Mouse (Mus musculus) stomach, postnatal 0 days (tissue): ENCODE measurements at regions not wholly inside any gene's neighbourhood (a gene's known extent, or its start where the extent isn't known, plus 50 kb on each side); places are given as distances from the start of the nearest gene placed in this dataset.

Experiments used
- ATAC-seq: fragments of 200-750 bp; cut with Nextera tagmentation; 2 replicates; pipeline ENCODE4 v1.8.0; 2017; ENCODE audit not compliant: low FRiP score, low TSS enrichment
- DNase-seq: peaks from one replicate; pipeline ENCODE4 v3.0.0-alpha.2; 2016; ENCODE audit warnings: low spot score
- H3K27ac ChIP-seq: fragments of 300-500 bp; sonication (generic); replicated peaks from 2 replicates; pipeline ENCODE4 v1.5.1; 2014; ENCODE audit warnings: mild to moderate bottlenecking, control low read depth
- H3K27me3 ChIP-seq: fragments of 300-500 bp; sonication (generic); 2 replicates; pipeline ENCODE4 v1.6.1; 2014; ENCODE audit warnings: low read length; ENCODE audit not compliant: control insufficient read depth, insufficient read depth
- H3K36me3 ChIP-seq: fragments of 300-500 bp; sonication (generic); 2 replicates; pipeline ENCODE4 v1.6.1; 2014; ENCODE audit warnings: low read length, mixed read lengths; ENCODE audit not compliant: control insufficient read depth, insufficient read depth
- H3K4me1 ChIP-seq: fragments of 300-500 bp; sonication (generic); replicated peaks from 2 replicates; pipeline ENCODE4 v1.6.1; 2014; ENCODE audit warnings: antibody characterized with exemption; ENCODE audit not compliant: control insufficient read depth, insufficient read depth
- H3K4me2 ChIP-seq: fragments of 300-500 bp; sonication (generic); replicated peaks from 2 replicates; pipeline ENCODE4 v1.6.1; 2014; ENCODE audit warnings: low read depth, mild to moderate bottlenecking, control low read depth, moderate library complexity
- H3K4me3 ChIP-seq: fragments of 300-500 bp; sonication (generic); 2 replicates; pipeline ENCODE4 v1.5.1; 2014; ENCODE audit warnings: low read depth, low read length, control low read depth
- H3K9ac ChIP-seq: fragments of 300-500 bp; sonication (generic); 2 replicates; pipeline ENCODE4 v1.6.1; 2014; ENCODE audit warnings: mild to moderate bottlenecking, low read length, control low read depth, mixed read lengths
- H3K9me3 ChIP-seq: fragments of 300-500 bp; sonication (generic); 2 replicates; pipeline ENCODE4 v1.6.1; 2016; ENCODE audit warnings: low read length; ENCODE audit not compliant: control insufficient read depth
- CTCF ChIP-seq: IDR thresholded peaks from 2 replicates; pipeline ENCODE4 v1.5.1; 2016; ENCODE audit warnings: antibody characterized with exemption, low read depth, mild to moderate bottlenecking, moderate library complexity
- EP300 ChIP-seq: optimal IDR thresholded peaks from 2 replicates; pipeline ENCODE3; 2016; ENCODE audit warnings: antibody characterized with exemption
- WGBS: fragments of 180-500 bp; shearing (Covaris S2); extraction: QIAGEN DNeasy Blood & Tissue Kit; methylation state at CpG from one replicate; pipeline ENCODE4 v1.1.7; 2014; 5-methylcytosine and 5-hydroxymethylcytosine counted together

- Histone ChIP-seq H3K9ac (no peak overlapping the region), H3K4me3 (no peak overlapping the region), H3K27ac (no peak overlapping the region), H3K4me1 (no peaks in the 10 kb centered on the region), H3K27me3 (no peaks in the 10 kb centered on the region), H3K4me2 (no peak overlapping the region), H3K9me3 (no peaks in the 10 kb centered on the region), H3K36me3 (no peaks in the 10 kb centered on the region)
- TF ChIP-seq CTCF (no peak), EP300 (no peak)
- WGBS = 40% methylated on average over 2 of the region's 2 CpGs
- ATAC-seq (no peak), DNase-seq (no peak)
Measured at GRCm38 (mm10) chr7:70874393-70874792, 476.9 kb downstream of the Gm10295 start.

GRCm38 (mm10) chr7:70870841-70871534 is 480.3 kb downstream of the Gm10295 start:
- H3K4me1 ChIP-seq = no peaks in the 10 kb centered on the region
- no peak overlapping the region for H3K4me2 ChIP-seq
- DNase-seq (no peak), ATAC-seq (no peak)
- no peaks in the 10 kb centered on the region for H3K36me3 ChIP-seq
- H3K9me3 ChIP-seq = no peaks in the 10 kb centered on the region
- TF ChIP-seq CTCF (no peak), EP300 (no peak)
- WGBS = 35% methylated on average over 10 of the region's 10 CpGs
- H3K27ac ChIP-seq = no peak overlapping the region
- no peaks in the 10 kb centered on the region for H3K27me3 ChIP-seq
- no peak overlapping the region for H3K4me3 ChIP-seq
- H3K9ac ChIP-seq = no peak overlapping the region

DNA sequence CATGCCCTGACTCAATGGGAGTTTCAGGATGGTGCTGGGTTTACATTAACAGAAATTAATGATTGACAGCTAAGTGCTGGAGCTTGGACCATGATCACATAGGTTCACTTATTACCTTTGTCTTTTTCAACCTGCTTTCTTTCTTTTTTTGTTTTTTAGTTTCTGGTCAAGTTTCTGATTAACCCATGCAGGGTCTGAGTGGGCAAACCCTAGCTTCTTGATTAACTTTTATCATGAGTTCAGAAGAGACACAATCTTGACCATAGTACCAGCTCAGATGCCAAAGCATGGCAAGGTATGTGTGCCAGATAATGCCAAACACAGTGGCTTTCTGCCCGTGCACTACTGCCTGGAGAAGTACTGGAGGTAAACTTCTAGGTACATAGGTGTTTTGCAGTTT is 482.2 kb downstream of the Gm10295 start:
- DNase-seq (no peak), ATAC-seq (no peak)
- Histone ChIP-seq H3K9me3 (no peaks in the 10 kb centered on the region), H3K9ac (no peak overlapping the region), H3K4me1 (no peaks in the 10 kb centered on the region), H3K36me3 (no peaks in the 10 kb centered on the region), H3K27ac (no peak overlapping the region), H3K4me2 (no peak overlapping the region), H3K4me3 (no peak overlapping the region), H3K27me3 (no peaks in the 10 kb centered on the region)
- 78% methylated on average over 1 of the region's 1 CpGs for WGBS
- no peak for TF ChIP-seq CTCF
- TF ChIP-seq EP300 = no peak

DNA sequence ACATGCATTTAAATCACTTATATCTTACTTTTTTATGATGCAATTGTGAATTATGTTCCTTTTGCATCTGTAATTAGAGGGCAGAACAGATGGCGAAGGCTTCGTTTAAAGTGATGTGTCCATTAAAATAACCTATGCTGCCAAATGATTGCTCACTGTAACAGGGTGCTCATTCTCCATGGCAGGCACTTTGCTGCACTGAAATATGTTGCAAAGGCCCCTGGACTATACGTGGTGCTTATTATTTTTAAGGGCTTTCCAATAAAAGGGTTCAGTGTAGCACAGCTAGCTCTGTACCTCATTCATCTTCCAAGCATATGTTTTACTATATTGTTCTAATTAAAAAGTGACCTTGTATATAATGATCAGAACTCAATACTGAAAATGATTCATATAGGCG is 491.3 kb downstream of the Gm10295 start:
- no peak for TF ChIP-seq CTCF
- no peak for TF ChIP-seq EP300
- H3K27me3 ChIP-seq = no peaks in the 10 kb centered on the region
- DNase-seq = no peak
- no peak overlapping the region for H3K9ac ChIP-seq
- no peaks in the 10 kb centered on the region for H3K36me3 ChIP-seq
- no peak for ATAC-seq
- H3K4me2 ChIP-seq = no peak overlapping the region
- no peak overlapping the region for H3K27ac ChIP-seq
- H3K4me3 ChIP-seq = no peak overlapping the region
- no peaks in the 10 kb centered on the region for H3K9me3 ChIP-seq
- WGBS = 87% methylated on average over 4 of the region's 4 CpGs
- H3K4me1 ChIP-seq = no peaks in the 10 kb centered on the region

GRCm38 (mm10) chr7:70850726-70851125 is 484.2 kb upstream of the Nr2f2 start:
- Histone ChIP-seq H3K4me2 (no peak overlapping the region), H3K9ac (no peak overlapping the region), H3K36me3 (no peaks in the 10 kb centered on the region), H3K9me3 (no peaks in the 10 kb centered on the region), H3K27me3 (no peaks in the 10 kb centered on the region), H3K4me1 (no peaks in the 10 kb centered on the region), H3K4me3 (no peak overlapping the region), H3K27ac (no peak overlapping the region)
- TF ChIP-seq CTCF (no peak), EP300 (no peak)
- DNase-seq = no peak
- ATAC-seq = no peak
- WGBS = 72% methylated on average over 2 of the region's 2 CpGs

GRCm38 (mm10) chr7:70848016-70848776 is 481.7 kb upstream of the Nr2f2 start:
- no peak for DNase-seq
- Histone ChIP-seq H3K9me3 (no peaks in the 10 kb centered on the region), H3K27ac (no peak overlapping the region), H3K4me3 (no peak overlapping the region), H3K36me3 (no peaks in the 10 kb centered on the region), H3K27me3 (no peaks in the 10 kb centered on the region), H3K4me1 (no peaks in the 10 kb centered on the region), H3K4me2 (no peak overlapping the region), H3K9ac (no peak overlapping the region)
- WGBS = 69% methylated on average over 4 of the region's 4 CpGs
- ATAC-seq = no peak
- TF ChIP-seq CTCF = no peak
- TF ChIP-seq EP300 = no peak
